Mouse (Mus musculus): ENCODE results near the gene Ovol1. TPM values are rescaled to one million over a fixed set of nuclear protein-coding genes. Genes with fewer than 3 reads are reported as not detected.

The Ovol1 gene
- total and polyA plus RNA-seq, 3 experiments: 0.05 TPM; not detected in 2

DNA sequence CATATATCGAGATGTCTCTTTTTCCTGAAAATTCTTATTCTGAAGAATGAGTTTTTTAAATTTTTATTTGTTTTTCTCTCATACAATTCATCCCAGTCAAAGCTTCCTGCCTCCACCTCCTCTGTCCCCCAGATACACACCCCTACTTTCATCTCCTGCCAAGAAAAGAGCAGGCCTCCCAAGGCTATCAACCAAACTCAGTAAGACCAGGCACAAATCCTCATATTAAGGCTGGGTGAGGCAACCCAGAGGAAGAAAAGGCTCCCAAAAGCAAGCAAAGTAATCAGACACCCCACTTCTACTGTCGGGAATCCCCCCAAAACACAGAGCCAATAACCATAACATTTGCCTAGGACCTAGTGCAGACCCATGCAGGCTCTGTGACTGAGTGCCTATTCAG, 21.5 kb upstream of the Ovol1 start:
- DNase-seq (ENCODE audit: low spot score) (no peak), ATAC-seq (ENCODE audit: extremely low read depth, insufficient number of reproducible peaks, low FRiP score, poor library complexity, severe bottlenecking) (no peak)
- H3K4me1 ChIP-seq (ENCODE audit: insufficient read depth, low read depth, low read length): no peaks in the 10 kb centered on the region; the same call in 1 of the 2 replicates
- H3K27me3 ChIP-seq (ENCODE audit: insufficient read depth, low read length): peaks cover 63% of the 10 kb centered on the region
- no peaks in the 10 kb centered on the region for H3K9me3 ChIP-seq (replicated peaks)
- H3K4me3 ChIP-seq (ENCODE audit: low read depth, low read length): no peak overlapping the region
- no peaks in the 10 kb centered on the region for H3K36me3 ChIP-seq (replicated peaks)
- TF ChIP-seq CTCF (IDR thresholded peaks at IDR 0.05; ENCODE audit: low read depth, low read length): no peak
- no peak for TF ChIP-seq GATA1 (IDR thresholded peaks at IDR 0.05; ENCODE audit: borderline replicate concordance, low read length)
- TF ChIP-seq POLR2AphosphoS5 (IDR thresholded peaks at IDR 0.05; ENCODE audit: insufficient replicate concordance, low read depth, low read length): no peak

DNA sequence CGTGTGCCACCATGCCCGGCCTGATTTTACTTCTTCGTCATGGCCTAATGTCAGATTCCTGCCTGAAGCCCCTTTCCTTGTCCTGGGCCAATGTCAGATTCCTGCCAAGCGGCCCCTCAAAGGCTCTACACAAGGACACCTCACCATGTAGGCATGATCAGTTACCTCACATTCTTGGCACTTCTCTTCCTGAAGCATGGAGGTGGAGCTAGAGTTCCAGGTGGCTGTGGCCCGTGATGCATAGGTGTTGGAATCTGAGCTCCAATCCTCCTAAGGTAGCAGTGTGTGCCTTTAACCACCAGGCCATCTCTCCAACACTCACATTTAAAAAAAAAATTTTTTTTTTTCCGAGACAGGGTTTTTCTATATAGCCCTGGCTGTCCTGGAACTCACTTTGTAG, 20.3 kb upstream of the Ovol1 start:
- Histone ChIP-seq H3K4me1 (ENCODE audit: insufficient read depth, low read depth, low read length) (no peaks in the 10 kb centered on the region; the same call in 1 of the 2 replicates), H3K36me3 (replicated peaks) (no peaks in the 10 kb centered on the region), H3K27me3 (ENCODE audit: insufficient read depth, low read length) (peaks cover 60% of the 10 kb centered on the region), H3K9me3 (replicated peaks) (no peaks in the 10 kb centered on the region), H3K4me3 (ENCODE audit: low read depth, low read length) (no peak overlapping the region)
- TF ChIP-seq POLR2AphosphoS5 (IDR thresholded peaks at IDR 0.05; ENCODE audit: insufficient replicate concordance, low read depth, low read length) (no peak), GATA2 (IDR thresholded peaks at IDR 0.05; ENCODE audit: borderline replicate concordance, low read depth, low read length) (no peak), GATA1 (IDR thresholded peaks at IDR 0.05; ENCODE audit: borderline replicate concordance, low read length) (no peak), TAL1 (conservative IDR thresholded peaks at IDR 0.05; ENCODE audit: low read depth, low read length) (no peak), CTCF (IDR thresholded peaks at IDR 0.05; ENCODE audit: low read depth, low read length) (no peak)
- ATAC-seq (ENCODE audit: extremely low read depth, insufficient number of reproducible peaks, low FRiP score, poor library complexity, severe bottlenecking) (no peak), DNase-seq (ENCODE audit: low spot score) (no peak)

DNA sequence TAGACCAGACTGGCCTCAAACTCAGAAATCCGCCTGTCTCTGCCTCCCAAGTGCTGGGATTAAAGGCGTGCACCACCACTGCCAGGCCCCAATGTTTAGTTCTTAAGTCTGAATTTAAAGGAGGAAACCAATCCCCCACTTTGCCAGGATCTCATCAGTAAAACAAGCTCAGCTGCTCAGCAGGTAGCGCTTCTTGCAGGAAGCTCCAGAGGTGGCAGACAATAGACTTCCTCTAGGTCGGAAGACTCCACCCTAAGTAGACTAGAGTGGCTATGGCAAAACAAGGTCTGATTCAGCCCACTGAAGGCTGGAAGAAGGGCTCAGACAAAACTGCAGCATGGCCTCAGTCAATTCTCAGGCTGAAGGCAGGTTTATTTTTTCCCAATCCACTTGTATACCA, 19.5 kb upstream of the Ovol1 start:
- no peak overlapping the region for H3K4me3 ChIP-seq (ENCODE audit: low read depth, low read length)
- TF ChIP-seq CTCF (IDR thresholded peaks at IDR 0.05; ENCODE audit: low read depth, low read length) (no peak), GATA1 (IDR thresholded peaks at IDR 0.05; ENCODE audit: borderline replicate concordance, low read length) (no peak), TAL1 (conservative IDR thresholded peaks at IDR 0.05; ENCODE audit: low read depth, low read length) (no peak), POLR2AphosphoS5 (IDR thresholded peaks at IDR 0.05; ENCODE audit: insufficient replicate concordance, low read depth, low read length) (no peak), GATA2 (IDR thresholded peaks at IDR 0.05; ENCODE audit: borderline replicate concordance, low read depth, low read length) (no peak)
- DNase-seq (ENCODE audit: low spot score): no peak
- no peaks in the 10 kb centered on the region for H3K9me3 ChIP-seq (replicated peaks)
- no peaks in the 10 kb centered on the region for H3K36me3 ChIP-seq (replicated peaks)
- peaks cover 52% of the 10 kb centered on the region for H3K27me3 ChIP-seq (ENCODE audit: insufficient read depth, low read length)
- H3K4me1 ChIP-seq (ENCODE audit: insufficient read depth, low read depth, low read length): no peaks in the 10 kb centered on the region
- no peak for ATAC-seq (ENCODE audit: extremely low read depth, insufficient number of reproducible peaks, low FRiP score, poor library complexity, severe bottlenecking)

DNA sequence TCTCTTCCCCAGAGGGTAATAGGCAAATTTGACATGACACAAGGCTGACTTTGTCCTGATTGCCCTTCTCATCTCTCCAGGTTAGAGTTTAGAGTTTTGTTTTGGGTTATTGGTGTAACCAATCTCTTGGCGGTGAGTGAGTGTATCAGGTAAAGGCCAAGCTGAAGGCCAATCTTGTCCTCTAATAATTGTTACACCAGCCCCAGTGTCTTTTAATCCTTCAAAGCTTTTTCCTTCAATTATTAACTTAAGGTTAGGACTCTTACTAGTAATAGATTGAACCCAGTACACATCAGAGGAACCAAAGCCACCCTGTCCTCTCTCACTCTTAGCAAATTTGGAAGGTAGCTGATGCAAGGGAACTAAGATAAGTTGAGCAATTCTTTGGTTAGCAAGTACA, 14.9 kb upstream of the Ovol1 start:
- Histone ChIP-seq H3K9me3 (replicated peaks) (no peaks in the 10 kb centered on the region), H3K4me3 (ENCODE audit: low read depth, low read length) (no peak overlapping the region), H3K27me3 (ENCODE audit: insufficient read depth, low read length) (peaks cover 10% of the 10 kb centered on the region), H3K4me1 (ENCODE audit: insufficient read depth, low read depth, low read length) (peaks cover 10% of the 10 kb centered on the region), H3K36me3 (replicated peaks) (peaks cover 29% of the 10 kb centered on the region)
- no peak for TF ChIP-seq GATA2 (IDR thresholded peaks at IDR 0.05; ENCODE audit: borderline replicate concordance, low read depth, low read length)
- no peak for TF ChIP-seq POLR2AphosphoS5 (IDR thresholded peaks at IDR 0.05; ENCODE audit: insufficient replicate concordance, low read depth, low read length)
- TF ChIP-seq TAL1 (conservative IDR thresholded peaks at IDR 0.05; ENCODE audit: low read depth, low read length): no peak
- no peak for TF ChIP-seq GATA1 (IDR thresholded peaks at IDR 0.05; ENCODE audit: borderline replicate concordance, low read length)
- no peak for DNase-seq (ENCODE audit: low spot score)
- ATAC-seq (ENCODE audit: extremely low read depth, insufficient number of reproducible peaks, low FRiP score, poor library complexity, severe bottlenecking): no peak

DNA sequence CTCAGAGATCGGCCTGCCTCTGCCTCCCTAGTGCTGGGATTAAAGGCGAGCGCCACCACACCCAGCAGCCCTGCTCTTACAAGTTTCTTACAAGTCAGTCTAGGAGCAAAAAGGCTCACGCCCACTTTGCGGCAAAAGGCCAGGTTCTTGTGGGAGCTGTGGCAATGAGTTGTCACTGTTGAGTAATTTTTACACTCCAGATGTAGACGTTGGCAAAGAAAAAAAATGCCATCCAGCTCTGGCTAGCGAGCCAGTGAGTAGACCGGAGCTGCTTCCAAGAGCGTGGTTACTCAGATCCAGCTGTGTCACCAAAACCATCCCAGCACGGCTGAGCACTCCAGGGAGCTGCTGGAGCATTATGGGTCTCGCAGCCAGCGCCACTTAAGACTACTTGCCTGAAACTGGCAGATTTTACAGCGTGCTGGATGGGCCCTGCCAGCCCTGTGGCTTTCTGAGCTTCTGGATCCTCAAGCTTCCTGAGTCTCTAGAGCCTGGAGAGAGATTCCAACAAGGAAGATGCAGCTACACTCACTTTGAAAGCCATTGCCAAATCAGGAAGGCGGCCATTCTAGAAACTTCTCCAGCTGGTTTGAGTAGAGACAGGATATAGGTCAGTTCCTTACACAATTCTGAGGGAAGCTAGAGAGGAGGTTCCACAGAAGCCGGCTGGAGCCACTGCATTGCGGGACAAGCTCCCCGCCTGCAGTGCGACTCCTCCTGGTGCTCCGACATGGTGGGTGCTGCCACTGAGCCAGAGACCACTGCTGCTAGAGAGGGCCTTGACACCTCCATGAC, 12.1 kb upstream of the Ovol1 start:
- Histone ChIP-seq H3K9me3 (replicated peaks) (no peaks in the 10 kb centered on the region), H3K4me1 (ENCODE audit: insufficient read depth, low read depth, low read length) (peaks cover 32% of the 10 kb centered on the region), H3K4me3 (ENCODE audit: low read depth, low read length) (no peak overlapping the region), H3K27me3 (ENCODE audit: insufficient read depth, low read length) (no peaks in the 10 kb centered on the region), H3K36me3 (replicated peaks) (peaks cover 44% of the 10 kb centered on the region)
- ATAC-seq (ENCODE audit: extremely low read depth, insufficient number of reproducible peaks, low FRiP score, poor library complexity, severe bottlenecking) (no peak), DNase-seq (ENCODE audit: low spot score) (no peak)
- TF ChIP-seq GATA2 (IDR thresholded peaks at IDR 0.05; ENCODE audit: borderline replicate concordance, low read depth, low read length): no peak
- no peak for TF ChIP-seq GATA1 (IDR thresholded peaks at IDR 0.05; ENCODE audit: borderline replicate concordance, low read length)
- no peak for TF ChIP-seq POLR2AphosphoS5 (IDR thresholded peaks at IDR 0.05; ENCODE audit: insufficient replicate concordance, low read depth, low read length)
- no peak for TF ChIP-seq TAL1 (conservative IDR thresholded peaks at IDR 0.05; ENCODE audit: low read depth, low read length)
- no peak for TF ChIP-seq CTCF (IDR thresholded peaks at IDR 0.05; ENCODE audit: low read depth, low read length)

DNA sequence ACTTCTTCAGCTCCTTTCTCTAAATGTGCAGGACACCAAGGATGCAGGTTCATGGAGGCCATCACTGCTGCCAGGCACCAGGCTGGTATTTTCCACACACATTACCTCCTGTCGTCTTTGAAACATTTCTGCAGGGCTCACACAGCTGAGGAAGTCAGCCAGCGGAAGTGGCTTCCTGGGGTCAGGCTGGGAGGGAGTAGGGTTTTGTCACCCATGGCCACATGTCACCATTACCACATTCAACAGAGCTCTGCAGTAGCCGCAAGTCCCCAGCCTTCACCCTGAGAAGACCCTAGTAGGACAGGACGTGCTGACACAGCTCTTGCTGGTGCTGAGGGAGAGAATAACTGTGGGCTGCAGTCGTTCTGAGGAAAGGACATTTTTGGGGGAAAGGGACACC, 11.4 kb upstream of the Ovol1 start:
- Histone ChIP-seq H3K4me1 (ENCODE audit: insufficient read depth, low read depth, low read length) (peaks cover 38% of the 10 kb centered on the region), H3K4me3 (ENCODE audit: low read depth, low read length) (no peak overlapping the region), H3K27me3 (ENCODE audit: insufficient read depth, low read length) (no peaks in the 10 kb centered on the region), H3K36me3 (replicated peaks) (peaks cover 44% of the 10 kb centered on the region), H3K9me3 (replicated peaks) (no peaks in the 10 kb centered on the region)
- ATAC-seq (ENCODE audit: extremely low read depth, insufficient number of reproducible peaks, low FRiP score, poor library complexity, severe bottlenecking) (no peak), DNase-seq (ENCODE audit: low spot score) (no peak)
- TF ChIP-seq TAL1 (conservative IDR thresholded peaks at IDR 0.05; ENCODE audit: low read depth, low read length) (no peak), CTCF (IDR thresholded peaks at IDR 0.05; ENCODE audit: low read depth, low read length) (no peak), GATA2 (IDR thresholded peaks at IDR 0.05; ENCODE audit: borderline replicate concordance, low read depth, low read length) (no peak), POLR2AphosphoS5 (IDR thresholded peaks at IDR 0.05; ENCODE audit: insufficient replicate concordance, low read depth, low read length) (no peak)
